Mouse (Mus musculus) lung, postnatal 0 days (tissue): ENCODE data around the gene Smyd1. TPM values are rescaled to one million over a fixed set of nuclear protein-coding genes. Genes with fewer than 3 reads are reported as not detected.

Experiments
- ATAC-seq: fragments of 200-750 bp; cut with Nextera tagmentation; 2 replicates; pipeline ENCODE4 v1.8.0; 2017; ENCODE audit warnings: moderate library complexity
- DNase-seq: peaks from one replicate; pipeline ENCODE4 v3.0.0-alpha.2; 2016; ENCODE audit warnings: low spot score
- H3K27ac ChIP-seq: fragments of 300-500 bp; sonication (generic); 2 replicates; pipeline ENCODE4 v1.5.1; 2014; ENCODE audit warnings: antibody characterized with exemption, mild to moderate bottlenecking, low read length, mixed read lengths
- H3K27me3 ChIP-seq: fragments of 300-500 bp; sonication (generic); replicated peaks from 2 replicates; pipeline ENCODE4 v1.6.1; 2014; ENCODE audit warnings: low read length, mixed read lengths; ENCODE audit not compliant: insufficient read depth
- H3K36me3 ChIP-seq: fragments of 300-500 bp; sonication (generic); 2 replicates; pipeline ENCODE4 v1.6.1; 2014; ENCODE audit warnings: low read length, mixed read lengths; ENCODE audit not compliant: insufficient read depth
- H3K4me1 ChIP-seq: fragments of 300-500 bp; sonication (generic); 2 replicates; pipeline ENCODE4 v1.6.1; 2014; ENCODE audit warnings: antibody characterized with exemption, low read depth, low read length, mixed read lengths; ENCODE audit not compliant: insufficient read depth
- H3K4me2 ChIP-seq: fragments of 300-500 bp; sonication (generic); replicated peaks from 2 replicates; pipeline ENCODE4 v1.6.1; 2014; ENCODE audit warnings: low read depth, mild to moderate bottlenecking, low read length, moderate library complexity, mixed read lengths
- H3K4me3 ChIP-seq: fragments of 300-500 bp; sonication (generic); 2 replicates; pipeline ENCODE4 v1.5.1; 2014; ENCODE audit warnings: low read depth, low read length
- H3K9ac ChIP-seq: fragments of 300-500 bp; sonication (generic); replicated peaks from 2 replicates; pipeline ENCODE4 v1.6.1; 2014; ENCODE audit warnings: low read depth, mild to moderate bottlenecking
- H3K9me3 ChIP-seq: fragments of 300-500 bp; sonication (generic); 2 replicates; pipeline ENCODE4 v1.6.1; 2016; ENCODE audit warnings: low read length, mixed read lengths
- CTCF ChIP-seq: IDR thresholded peaks from 2 replicates; pipeline ENCODE4 v1.5.1; 2016; ENCODE audit warnings: antibody characterized with exemption, mild to moderate bottlenecking
- EP300 ChIP-seq: IDR thresholded peaks from 2 replicates; pipeline ENCODE4 v1.6.1; 2016; ENCODE audit warnings: antibody characterized with exemption, mild to moderate bottlenecking, control low read depth
- WGBS: fragments of 180-500 bp; shearing (Covaris S2); extraction: QIAGEN DNeasy Blood & Tissue Kit; methylation state at CpG from one replicate; pipeline ENCODE4 v1.1.7; 2014; 5-methylcytosine and 5-hydroxymethylcytosine counted together
- polyA plus RNA-seq: library from polyadenylated mRNA; unstranded; fragments of >200 nt; fragmentation: Nextera tagmentation; extraction: Ambion mirVana; gene quantifications from 2 replicates; pipeline ENCODE4 v1.2.1, GENCODE M21; 2015

Gene Smyd1
- polyA plus RNA-seq, 1 experiment from 2014 or later, result 0.80 TPM

DNA sequence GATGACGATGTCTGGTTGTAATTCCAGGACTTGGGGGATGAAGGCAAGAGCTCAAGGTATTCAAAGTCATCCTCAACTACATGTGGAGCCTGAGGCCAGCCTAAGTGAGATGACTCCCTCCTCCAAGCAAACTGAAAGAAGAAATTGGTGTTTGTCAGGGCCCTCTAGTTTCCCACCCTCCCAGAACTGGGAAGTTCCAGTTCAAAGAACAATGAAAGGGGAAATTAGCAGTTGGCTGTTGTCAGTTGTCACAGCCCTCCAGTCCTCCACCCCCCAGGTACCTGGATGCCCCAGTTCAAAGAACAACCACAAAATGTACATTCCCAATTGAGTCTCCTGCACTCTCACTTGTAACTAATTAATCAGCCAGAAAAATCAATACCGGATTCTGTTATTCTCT, 113.3 kb downstream of the Smyd1 start:
- no peaks in the 10 kb centered on the region for H3K27me3 ChIP-seq
- no peak overlapping the region for H3K4me2 ChIP-seq
- TF ChIP-seq EP300 (no peak), CTCF (no peak)
- no peaks in the 10 kb centered on the region for H3K4me1 ChIP-seq
- no peak overlapping the region for H3K9ac ChIP-seq
- no peaks in the 10 kb centered on the region for H3K9me3 ChIP-seq
- no peaks in the 10 kb centered on the region for H3K36me3 ChIP-seq
- WGBS, result 83% methylated on average over 2 of the region's 2 CpGs
- H3K4me3 ChIP-seq, result no peak overlapping the region
- DNase-seq (no peak), ATAC-seq (no peak)
- H3K27ac ChIP-seq, result no peak overlapping the region

DNA sequence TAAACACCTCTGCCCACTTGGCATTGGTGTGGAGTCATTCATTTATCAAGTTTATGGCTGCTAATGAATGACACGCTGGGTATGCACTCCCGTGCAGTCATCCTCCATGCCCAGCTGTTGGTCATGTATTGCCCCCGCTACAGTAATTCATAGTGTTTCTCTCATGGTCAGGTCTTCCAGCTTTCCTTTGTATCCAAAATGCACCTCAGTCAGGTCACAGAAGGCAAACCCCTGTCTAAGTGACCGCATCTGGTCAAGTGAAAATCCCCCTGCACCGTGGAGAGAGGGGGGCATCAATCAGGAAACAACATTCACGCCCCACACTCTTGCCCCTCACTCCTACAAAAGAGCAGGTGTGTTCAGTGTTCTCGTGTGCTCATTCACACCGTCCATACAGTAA, 117.9 kb downstream of the Smyd1 start:
- Histone ChIP-seq H3K4me1 (no peaks in the 10 kb centered on the region), H3K27ac (no peak overlapping the region), H3K9ac (no peak overlapping the region), H3K4me2 (no peak overlapping the region), H3K36me3 (no peaks in the 10 kb centered on the region), H3K4me3 (no peak overlapping the region), H3K27me3 (no peaks in the 10 kb centered on the region), H3K9me3 (no peaks in the 10 kb centered on the region)
- 86% methylated on average over 8 of the region's 8 CpGs for WGBS
- ATAC-seq (no peak), DNase-seq (no peak)
- TF ChIP-seq CTCF (no peak), EP300 (no peak)

DNA sequence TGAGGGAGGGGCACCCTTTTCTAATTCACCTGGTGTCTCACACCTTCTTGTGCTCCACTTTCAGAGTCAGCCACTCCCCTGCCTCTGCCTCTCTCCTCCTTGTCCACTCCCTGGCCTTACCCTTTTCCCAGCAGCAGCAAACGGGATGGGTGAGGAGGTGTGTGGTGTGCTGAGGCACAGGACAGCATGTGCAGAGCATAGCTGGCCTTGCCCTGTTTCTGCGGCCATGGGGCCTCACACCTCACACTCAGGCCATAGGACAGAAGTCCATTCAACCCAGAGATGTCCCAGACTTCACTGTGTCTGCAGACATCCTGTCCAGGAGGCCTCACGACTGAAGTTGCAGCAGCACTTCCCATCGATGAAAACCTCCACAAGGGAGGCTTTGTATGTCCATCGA, 118.4 kb downstream of the Smyd1 start:
- Histone ChIP-seq H3K9me3 (no peaks in the 10 kb centered on the region), H3K9ac (no peak overlapping the region), H3K4me1 (no peaks in the 10 kb centered on the region), H3K27me3 (no peaks in the 10 kb centered on the region), H3K4me2 (no peak overlapping the region), H3K36me3 (no peaks in the 10 kb centered on the region), H3K27ac (no peak overlapping the region), H3K4me3 (no peak overlapping the region)
- no peak for ATAC-seq
- no peak for TF ChIP-seq CTCF
- no peak for TF ChIP-seq EP300
- WGBS, result 68% methylated on average over 5 of the region's 5 CpGs
- DNase-seq, result no peak

DNA sequence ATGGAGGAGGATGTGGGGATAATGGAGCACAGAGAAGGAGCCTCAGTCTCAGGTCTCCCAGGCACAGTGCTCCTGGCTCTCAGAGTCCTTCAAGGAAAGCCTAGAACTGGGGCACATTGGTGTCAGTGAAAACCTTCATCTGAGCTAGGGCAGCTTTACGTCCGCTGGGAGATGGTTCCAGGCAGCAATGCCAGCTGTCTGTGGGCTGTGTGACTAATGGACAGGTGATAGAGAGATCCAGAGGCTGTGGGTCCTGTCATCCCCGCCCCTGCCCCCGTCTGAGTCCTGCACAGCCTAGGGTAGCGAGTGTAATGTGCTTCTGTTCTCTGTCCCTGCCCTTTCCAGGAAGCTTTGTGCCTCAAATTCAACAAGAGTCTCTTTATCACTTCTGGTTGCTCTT, 120.1 kb downstream of the Smyd1 start:
- no peak overlapping the region for H3K4me3 ChIP-seq
- no peak overlapping the region for H3K27ac ChIP-seq
- no peaks in the 10 kb centered on the region for H3K36me3 ChIP-seq
- 46% methylated on average over 5 of the region's 5 CpGs for WGBS
- no peak overlapping the region for H3K9ac ChIP-seq
- no peaks in the 10 kb centered on the region for H3K27me3 ChIP-seq
- ATAC-seq (no peak), DNase-seq (no peak)
- TF ChIP-seq CTCF, result no peak
- no peaks in the 10 kb centered on the region for H3K9me3 ChIP-seq
- H3K4me2 ChIP-seq, result no peak overlapping the region
- H3K4me1 ChIP-seq, result no peaks in the 10 kb centered on the region

DNA sequence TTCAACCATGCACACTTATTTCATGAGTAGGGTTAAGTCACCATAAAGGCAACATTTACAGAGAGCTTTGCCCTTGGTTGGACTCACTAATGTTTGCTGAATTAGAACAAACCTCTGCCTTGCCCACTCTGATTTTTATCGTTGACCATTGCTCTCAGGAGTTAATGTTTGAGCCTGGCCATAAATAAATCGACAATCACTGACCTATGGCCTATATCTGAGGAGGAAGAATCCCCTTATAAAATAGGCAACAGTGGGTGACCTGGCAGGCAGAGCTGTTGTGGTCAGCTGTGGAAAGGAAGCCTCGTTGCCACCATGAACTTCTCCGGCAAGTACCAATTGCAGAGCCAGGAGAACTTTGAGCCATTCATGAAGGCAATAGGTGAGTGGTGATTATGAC, 122.4 kb downstream of the Smyd1 start, which contains the start of gene Fabp1:
Gene Fabp1, plus strand, starts transcription at position 216 of the 400 bp plus-strand sequence.
- Histone ChIP-seq H3K27ac (no peak within 1 kb of the TSS), H3K9me3 (no peaks in the 10 kb centered on the region), H3K27me3 (no peaks in the 10 kb centered on the region), H3K36me3 (no peaks in the 10 kb centered on the region), H3K4me1 (no peaks in the 10 kb centered on the region), H3K4me3 (no peak within 1 kb of the TSS), H3K4me2 (no peak within 1 kb of the TSS), H3K9ac (no peak within 1 kb of the TSS)
- no peak for DNase-seq
- 71% methylated on average over 4 of the region's 4 CpGs for WGBS
- TF ChIP-seq CTCF (no peak), EP300 (no peak)
- ATAC-seq, result no peak

DNA sequence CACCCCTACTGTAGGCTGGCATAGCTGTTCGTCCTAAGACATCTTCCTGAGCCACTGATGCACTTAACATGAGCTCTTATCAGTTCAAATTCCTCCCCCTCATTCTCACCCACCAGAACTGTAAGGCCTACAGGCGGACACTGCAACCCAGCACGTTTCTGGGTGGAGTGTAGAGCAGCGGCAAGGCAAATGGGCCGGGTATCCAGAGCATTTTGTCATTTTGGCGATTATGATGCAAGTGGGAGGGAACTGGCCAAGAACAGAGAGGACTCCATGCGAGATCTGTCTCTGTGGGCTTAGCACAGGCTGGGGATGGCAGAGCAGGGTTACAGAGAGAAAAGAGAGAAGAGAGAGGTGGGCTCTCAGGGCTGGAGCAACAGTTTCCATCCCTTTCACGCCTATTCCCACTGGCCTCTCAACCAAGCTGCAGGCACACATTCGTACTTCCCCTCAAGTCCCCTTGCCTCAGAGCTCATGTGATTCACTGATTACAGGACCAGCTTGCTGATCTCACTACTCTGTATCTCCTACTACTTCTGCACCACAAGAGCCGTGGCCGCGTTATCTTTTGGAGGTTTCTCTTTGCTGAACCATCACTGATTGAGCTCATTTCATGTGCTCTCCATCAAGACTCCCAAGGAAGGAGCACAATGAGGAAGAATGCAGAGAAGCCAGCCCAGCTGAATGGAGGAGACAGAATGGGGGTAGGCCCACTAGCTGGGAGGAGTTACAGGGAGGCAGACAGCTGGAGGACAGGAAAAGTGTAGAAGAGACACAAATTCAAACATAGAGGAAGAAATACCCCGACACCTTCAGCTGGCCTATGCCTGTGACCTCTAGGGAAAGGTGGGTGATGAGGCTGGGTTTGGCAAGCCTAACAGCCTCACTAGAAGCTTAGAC, 124.1 kb downstream of the Smyd1 start:
- H3K27me3 ChIP-seq, result no peaks in the 10 kb centered on the region
- TF ChIP-seq CTCF (no peak), EP300 (no peak)
- H3K4me1 ChIP-seq, result no peaks in the 10 kb centered on the region
- ATAC-seq, result no peak
- no peaks in the 10 kb centered on the region for H3K9me3 ChIP-seq
- 71% methylated on average over 13 of the region's 13 CpGs for whole genome bisulfite sequencing
- no peaks in the 10 kb centered on the region for H3K36me3 ChIP-seq
- no peak overlapping the region for H3K9ac ChIP-seq
- no peak for DNase-seq
- H3K4me2 ChIP-seq, result no peak overlapping the region
- no peak overlapping the region for H3K4me3 ChIP-seq
- H3K27ac ChIP-seq, result no peak overlapping the region
